Mouse (Mus musculus): ENCODE measurements around the gene Jag1. TPM values are rescaled to one million over a fixed set of nuclear protein-coding genes. Genes with fewer than 3 reads are reported as not detected.

Gene Jag1
- polyA plus RNA-seq, 1 experiment from 2014 or later: 11.2 TPM

- Histone ChIP-seq H3K4me2 (replicated peaks) (no peak overlapping the region), H3K27ac (replicated peaks) (no peak overlapping the region), H3K4me1 (peaks cover 13% of the 10 kb centered on the region), H3K27me3 (no peaks in the 10 kb centered on the region), H3K36me3 (0 out of 2 replicates have a peak, but pooled peaks cover 7% of the 10 kb centered on the region), H3K9me3 (no peaks in the 10 kb centered on the region), H3K4me3 (no peak overlapping the region), H3K9ac (replicated peaks) (no peak overlapping the region)
- no peak for ATAC-seq (replicated peaks)
- 21% methylated on average over 10 of the region's 10 CpGs for WGBS
Measured at GRCm38 (mm10) chr2:137079721-137080320, 36.6 kb downstream of the Jag1 start.

GRCm38 (mm10) chr2:137078771-137079170 is 37.7 kb downstream of the Jag1 start:
- Histone ChIP-seq H3K4me3 (no peak overlapping the region), H3K36me3 (0 out of 2 replicates have a peak, but pooled peaks cover under 1% of the 10 kb centered on the region), H3K4me2 (replicated peaks) (no peak overlapping the region), H3K4me1 (peaks cover 17% of the 10 kb centered on the region), H3K9ac (replicated peaks) (no peak overlapping the region), H3K9me3 (no peaks in the 10 kb centered on the region), H3K27me3 (no peaks in the 10 kb centered on the region), H3K27ac (replicated peaks) (no peak overlapping the region)
- 79% methylated on average over 4 of the region's 4 CpGs for WGBS
- no peak for ATAC-seq (replicated peaks)

GRCm38 (mm10) chr2:137074313-137074620 is 42.2 kb downstream of the Jag1 start:
- Histone ChIP-seq H3K36me3 (no peaks in the 10 kb centered on the region), H3K9ac (replicated peaks) (no peak overlapping the region), H3K4me2 (replicated peaks) (no peak overlapping the region), H3K27me3 (no peaks in the 10 kb centered on the region), H3K27ac (replicated peaks) (no peak overlapping the region), H3K4me3 (no peak overlapping the region), H3K4me1 (peaks cover 13% of the 10 kb centered on the region), H3K9me3 (no peaks in the 10 kb centered on the region)
- WGBS: 27% methylated on average over 2 of the region's 2 CpGs
- no peak; the same call in 1 of the 2 replicates for ATAC-seq (replicated peaks)

GRCm38 (mm10) chr2:137073473-137074312 is 42.8 kb downstream of the Jag1 start:
- Histone ChIP-seq H3K9me3 (no peaks in the 10 kb centered on the region), H3K4me1 (peaks cover 13% of the 10 kb centered on the region), H3K27me3 (no peaks in the 10 kb centered on the region), H3K9ac (replicated peaks) (no peak overlapping the region), H3K27ac (replicated peaks) (no peak overlapping the region; the same call in 1 of the 2 replicates), H3K36me3 (no peaks in the 10 kb centered on the region), H3K4me3 (no peak overlapping the region), H3K4me2 (replicated peaks) (no peak overlapping the region)
- peak; percentile 49 for ATAC-seq (replicated peaks)
- 29% methylated on average over 16 of the region's 16 CpGs for WGBS

GRCm38 (mm10) chr2:137067479-137068110 is 48.8 kb downstream of the Jag1 start:
- Histone ChIP-seq H3K27me3 (no peaks in the 10 kb centered on the region), H3K27ac (replicated peaks) (no peak overlapping the region), H3K4me1 (no peaks in the 10 kb centered on the region), H3K9me3 (no peaks in the 10 kb centered on the region), H3K4me3 (no peak overlapping the region), H3K4me2 (replicated peaks) (no peak overlapping the region), H3K36me3 (no peaks in the 10 kb centered on the region), H3K9ac (replicated peaks) (no peak overlapping the region)
- WGBS: 83% methylated on average over 10 of the region's 10 CpGs
- ATAC-seq (replicated peaks): no peak

- Histone ChIP-seq H3K9me3 (no peaks in the 10 kb centered on the region), H3K4me3 (no peak overlapping the region), H3K9ac (replicated peaks) (no peak overlapping the region), H3K4me1 (no peaks in the 10 kb centered on the region), H3K36me3 (no peaks in the 10 kb centered on the region), H3K27ac (replicated peaks) (no peak overlapping the region), H3K4me2 (replicated peaks) (no peak overlapping the region), H3K27me3 (no peaks in the 10 kb centered on the region)
- 55% methylated on average over 3 of the region's 3 CpGs for WGBS
- ATAC-seq (replicated peaks): no peak
Measured at GRCm38 (mm10) chr2:137064513-137064912, 51.9 kb downstream of the Jag1 start.

GRCm38 (mm10) chr2:137063829-137064228 is 52.6 kb downstream of the Jag1 start:
- H3K4me1 ChIP-seq: no peaks in the 10 kb centered on the region
- ATAC-seq (replicated peaks): no peak
- no peak overlapping the region for H3K27ac ChIP-seq (replicated peaks)
- no peak overlapping the region for H3K4me3 ChIP-seq
- H3K36me3 ChIP-seq: no peaks in the 10 kb centered on the region
- H3K9me3 ChIP-seq: no peaks in the 10 kb centered on the region
- no peak overlapping the region for H3K9ac ChIP-seq (replicated peaks)
- H3K27me3 ChIP-seq: no peaks in the 10 kb centered on the region
- H3K4me2 ChIP-seq (replicated peaks): no peak overlapping the region
- 85% methylated on average over 1 of the region's 1 CpGs for whole genome bisulfite sequencing

- ATAC-seq (replicated peaks): no peak
Measured at GRCm38 (mm10) chr2:137049906-137050305, 66.5 kb downstream of the Jag1 start.

GRCm38 (mm10) chr2:137049367-137049766 is 67.1 kb downstream of the Jag1 start:
- Histone ChIP-seq H3K36me3 (no peaks in the 10 kb centered on the region), H3K4me2 (replicated peaks) (no peak overlapping the region), H3K4me1 (no peaks in the 10 kb centered on the region), H3K4me3 (no peak overlapping the region), H3K9me3 (no peaks in the 10 kb centered on the region), H3K27ac (replicated peaks) (no peak overlapping the region), H3K9ac (replicated peaks) (no peak overlapping the region), H3K27me3 (no peaks in the 10 kb centered on the region)
- 85% methylated on average over 2 of the region's 2 CpGs for WGBS
- no peak for ATAC-seq (replicated peaks)

More at GRCm38 (mm10) chr2:137049906-137050305, 66.5 kb downstream of the Jag1 start:
- Histone ChIP-seq H3K4me3 (no peak overlapping the region), H3K4me1 (no peaks in the 10 kb centered on the region), H3K9me3 (no peaks in the 10 kb centered on the region), H3K9ac (replicated peaks) (no peak overlapping the region), H3K27me3 (no peaks in the 10 kb centered on the region), H3K36me3 (no peaks in the 10 kb centered on the region), H3K27ac (replicated peaks) (no peak overlapping the region), H3K4me2 (replicated peaks) (no peak overlapping the region)
- WGBS: 73% methylated on average over 1 of the region's 1 CpGs

- no peak overlapping the region for H3K27ac ChIP-seq (replicated peaks)
- H3K4me2 ChIP-seq (replicated peaks): no peak overlapping the region
- 88% methylated on average over 2 of the region's 2 CpGs for WGBS
- no peak overlapping the region for H3K4me3 ChIP-seq
- H3K4me1 ChIP-seq: no peaks in the 10 kb centered on the region
- H3K36me3 ChIP-seq: no peaks in the 10 kb centered on the region
- no peaks in the 10 kb centered on the region for H3K9me3 ChIP-seq
- ATAC-seq (replicated peaks): no peak
- no peak overlapping the region for H3K9ac ChIP-seq (replicated peaks)
- H3K27me3 ChIP-seq: no peaks in the 10 kb centered on the region
Measured at GRCm38 (mm10) chr2:137044122-137044521, 72.3 kb downstream of the Jag1 start.
